Mouse (Mus musculus): ENCODE data around the gene Cdh12. TPM values are rescaled to one million over a fixed set of nuclear protein-coding genes. Genes with fewer than 3 reads are reported as not detected.

The Cdh12 gene
- polyA plus RNA-seq (2014; fragmentation: Illumina TruSeq; extraction: RNeasy Lipid Tissue Mini Kit (QIAGEN cat#74804); ENCODE audit: low read depth, low replicate concordance), result not detected

DNA sequence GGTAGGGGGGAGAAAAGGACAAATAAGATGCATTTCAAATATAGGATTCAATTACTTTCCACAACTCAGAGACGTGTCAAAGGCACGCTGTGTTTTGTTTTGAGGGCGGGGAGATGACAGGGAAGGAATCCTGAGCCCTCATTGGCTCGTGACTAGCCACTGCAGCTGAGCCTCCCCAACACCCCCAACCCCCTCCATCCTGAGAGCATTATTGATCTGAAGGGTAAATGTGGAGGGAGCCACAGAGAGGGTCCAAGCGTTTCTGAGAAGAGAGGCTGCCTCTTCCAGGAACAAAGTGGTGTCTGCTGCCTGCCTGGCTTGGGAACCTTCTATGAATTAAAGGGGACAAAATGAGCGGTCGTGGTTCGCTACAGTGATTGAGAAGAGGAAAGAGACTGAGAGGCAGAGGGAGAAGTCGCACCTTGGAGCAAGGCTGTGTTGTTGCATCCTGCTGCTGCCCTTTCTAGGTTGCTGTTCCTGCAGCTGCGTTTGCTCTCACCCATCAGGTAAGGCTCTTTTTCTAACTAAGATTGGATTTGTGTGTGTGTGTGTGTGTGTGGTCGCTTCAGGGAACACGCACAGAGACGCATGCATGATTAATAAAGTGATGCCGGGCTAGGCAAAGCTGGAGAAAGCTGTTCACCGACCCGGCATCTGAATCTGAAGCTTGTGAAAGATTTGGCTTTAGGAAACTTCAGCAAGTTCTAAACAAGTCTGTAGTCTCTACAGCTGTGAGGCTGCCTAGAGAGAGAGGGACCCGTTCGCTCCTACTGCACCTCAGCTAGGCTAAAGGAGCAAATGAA, at the start of gene Cdh12:
Cdh12 (plus strand) TSS at position 405 of the 803 bp plus-strand sequence.

DNA sequence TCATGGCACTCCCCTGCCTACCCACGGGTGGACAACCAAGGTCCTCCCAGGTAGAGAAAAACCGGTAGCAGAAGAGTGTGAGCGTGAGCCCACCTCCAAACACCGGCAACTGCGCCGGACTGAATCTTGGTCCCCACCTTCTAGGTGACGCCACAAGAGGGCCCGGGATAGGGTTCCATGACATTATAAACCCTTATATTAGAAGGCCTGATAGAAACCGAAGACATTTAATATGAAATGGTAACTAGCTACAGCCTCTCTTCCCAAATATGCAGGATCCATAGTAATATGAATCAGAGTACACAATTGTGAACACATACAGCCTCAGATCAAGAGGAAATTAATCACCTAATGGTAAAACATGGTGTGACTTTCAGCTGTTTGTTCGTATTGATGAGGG, 217.6 kb downstream of the Cdh12 start, which contains the start of gene Acot10:
Acot10 (minus strand) TSS at position 101 of the 400 bp plus-strand sequence.

Other genes with a start within 250 kb of the Cdh12 start
- not detected for gene Acot10, start 217.5 kb downstream of the Cdh12 start, polyA plus RNA-seq (2014; fragmentation: Illumina TruSeq; extraction: RNeasy Lipid Tissue Mini Kit (QIAGEN cat#74804); ENCODE audit: low read depth, low replicate concordance)